Mouse (Mus musculus) hindbrain, embryonic 14.5 days (tissue): Measurements from ENCODE around the gene Trpc4ap. TPM values are rescaled to one million over a fixed set of nuclear protein-coding genes. Genes with fewer than 3 reads are reported as not detected.

ENCODE experiments used
- ATAC-seq: fragments of 200-750 bp; cut with Nextera tagmentation; 2 replicates; pipeline ENCODE4 v1.8.0; 2017; ENCODE audit warnings: moderate number of reproducible peaks, mild to moderate bottlenecking, moderate TSS enrichment, moderate library complexity; ENCODE audit not compliant: low FRiP score
- DNase-seq: peaks from one replicate; pipeline ENCODE4 v3.0.0-alpha.2; 2015; ENCODE audit warnings: low spot score
- H3K27ac ChIP-seq: fragments of 300-500 bp; sonication (generic); 2 replicates; pipeline ENCODE4 v1.5.1; 2014; ENCODE audit warnings: mild to moderate bottlenecking, moderate library complexity
- H3K27me3 ChIP-seq: fragments of 300-500 bp; sonication (generic); 2 replicates; pipeline ENCODE4 v1.6.1; 2014; ENCODE audit warnings: mild to moderate bottlenecking, low read length, mixed read lengths; ENCODE audit not compliant: control insufficient read depth, insufficient read depth
- H3K36me3 ChIP-seq: fragments of 300-500 bp; sonication (generic); replicated peaks from 2 replicates; pipeline ENCODE4 v1.6.1; 2014; ENCODE audit not compliant: control insufficient read depth, insufficient read depth
- H3K4me1 ChIP-seq: fragments of 300-500 bp; sonication (generic); replicated peaks from 2 replicates; pipeline ENCODE4 v1.6.1; 2014; ENCODE audit warnings: antibody characterized with exemption, low read length, mixed read lengths; ENCODE audit not compliant: control insufficient read depth, insufficient read depth
- H3K4me2 ChIP-seq: fragments of 300-500 bp; sonication (generic); replicated peaks from 2 replicates; pipeline ENCODE4 v1.6.1; 2014; ENCODE audit warnings: mild to moderate bottlenecking, moderate library complexity
- H3K4me3 ChIP-seq: fragments of 300-500 bp; sonication (generic); replicated peaks from 2 replicates; pipeline ENCODE4 v1.5.1; 2014; ENCODE audit warnings: mild to moderate bottlenecking, low read length
- H3K9ac ChIP-seq: fragments of 300-500 bp; sonication (generic); 2 replicates; pipeline ENCODE4 v1.6.1; 2014
- H3K9me3 ChIP-seq: fragments of 300-500 bp; sonication (generic); 2 replicates; pipeline ENCODE4 v1.6.1; 2016; ENCODE audit warnings: low read length; ENCODE audit not compliant: control insufficient read depth
- WGBS: fragments of 180-500 bp; shearing (Covaris S2); extraction: QIAGEN DNeasy Blood & Tissue Kit; methylation state at CpG from one replicate; pipeline ENCODE4 v1.1.7; 2014; 5-methylcytosine and 5-hydroxymethylcytosine counted together
- polyA plus RNA-seq: library from polyadenylated mRNA; unstranded; fragments of >200 nt; fragmentation: Nextera tagmentation; extraction: Ambion mirVana; gene quantifications from 2 replicates; pipeline ENCODE4 v1.2.1, GENCODE M21; 2014

Trpc4ap gene
- polyA plus RNA-seq, 1 experiment from 2014 or later: 163 TPM

DNA sequence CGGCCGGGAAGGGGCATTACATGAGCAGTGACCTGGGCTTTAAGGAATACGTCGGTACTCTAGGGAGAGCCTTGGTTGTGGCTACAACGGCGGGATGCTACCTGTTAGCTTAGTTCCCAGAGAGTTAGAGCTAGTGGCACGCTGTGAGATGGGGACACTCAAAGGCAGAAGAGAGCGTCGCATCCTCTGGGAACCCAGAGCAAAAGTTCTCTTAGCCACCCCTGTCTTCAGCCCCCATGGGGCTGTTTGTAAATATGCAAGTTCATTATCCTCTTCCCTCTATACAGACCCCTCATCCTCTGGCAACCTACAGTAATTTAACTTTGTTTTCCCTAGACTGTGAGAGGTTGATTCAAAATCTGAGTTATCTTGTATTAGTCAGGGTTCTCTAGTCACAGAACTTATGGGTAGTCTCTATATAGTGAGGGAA, 99.3 kb downstream of the Trpc4ap start:
- ATAC-seq: no peak
- WGBS: 2% methylated on average over 9 of the region's 9 CpGs

DNA sequence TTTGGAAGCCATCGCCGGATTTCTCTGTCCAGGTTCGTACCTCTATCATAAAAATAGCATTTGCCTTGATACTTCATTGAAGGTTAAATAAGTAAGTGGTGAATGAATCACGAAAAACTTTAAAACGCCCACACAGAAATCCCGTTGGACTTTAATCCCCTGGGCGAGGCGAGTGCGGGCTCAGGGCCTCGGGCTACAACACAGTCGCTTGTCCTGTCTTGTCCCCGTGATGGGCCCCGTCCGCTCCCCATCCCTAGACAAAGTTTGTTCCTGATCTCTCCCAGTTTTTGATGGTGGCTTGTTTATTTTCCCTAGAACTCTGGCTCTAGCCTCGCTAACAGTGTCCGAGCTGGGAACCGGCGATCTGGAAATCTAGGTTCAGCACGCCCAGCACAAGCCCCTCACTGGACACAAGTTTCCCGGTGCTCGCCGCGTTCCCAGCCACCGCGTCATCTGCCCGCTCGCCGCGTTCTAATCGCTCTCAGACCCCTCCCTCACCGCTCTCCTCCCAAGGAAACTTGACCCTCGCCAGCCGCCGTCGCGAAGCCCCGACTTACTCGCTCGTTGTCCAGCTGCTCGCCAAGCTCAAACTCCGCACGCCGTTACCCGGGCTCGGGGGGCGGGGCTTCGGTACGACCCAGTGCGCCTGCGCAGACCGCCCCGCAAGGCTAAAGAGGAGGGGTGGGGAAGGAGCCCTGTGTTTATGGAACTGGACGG, 99.9 kb downstream of the Trpc4ap start, which contains the start of gene Gss:
Gss (minus strand) TSS at position 674 of the 717 bp plus-strand sequence.
- peak within 1 kb of the TSS; percentile 68 for H3K9ac ChIP-seq
- no peaks in the 10 kb centered on the region for H3K36me3 ChIP-seq
- H3K9me3 ChIP-seq: no peaks in the 10 kb centered on the region
- peak; percentile 91 for ATAC-seq
- peak within 1 kb of the TSS; percentile 67 for H3K4me2 ChIP-seq
- H3K27ac ChIP-seq: peak within 1 kb of the TSS; percentile 78
- peak within 1 kb of the TSS; percentile 59 for H3K4me3 ChIP-seq
- no peaks in the 10 kb centered on the region for H3K27me3 ChIP-seq
- H3K4me1 ChIP-seq: peaks cover 10% of the 10 kb centered on the region; the same call in 1 of the 2 replicates
- peak; percentile 97 for DNase-seq
- WGBS: under 1% methylated on average over 53 of the region's 53 CpGs

More for the DNA sequence above, 99.3 kb downstream of the Trpc4ap start:
- Histone ChIP-seq H3K4me2 (peak overlapping the region; percentile 67), H3K4me1 (peaks cover 10% of the 10 kb centered on the region; the same call in 1 of the 2 replicates), H3K9me3 (no peaks in the 10 kb centered on the region), H3K27me3 (no peaks in the 10 kb centered on the region), H3K27ac (peak overlapping the region; percentile 60), H3K4me3 (peak overlapping the region; percentile 59), H3K9ac (peak overlapping the region; percentile 68), H3K36me3 (no peaks in the 10 kb centered on the region)
- no peak for DNase-seq

DNA sequence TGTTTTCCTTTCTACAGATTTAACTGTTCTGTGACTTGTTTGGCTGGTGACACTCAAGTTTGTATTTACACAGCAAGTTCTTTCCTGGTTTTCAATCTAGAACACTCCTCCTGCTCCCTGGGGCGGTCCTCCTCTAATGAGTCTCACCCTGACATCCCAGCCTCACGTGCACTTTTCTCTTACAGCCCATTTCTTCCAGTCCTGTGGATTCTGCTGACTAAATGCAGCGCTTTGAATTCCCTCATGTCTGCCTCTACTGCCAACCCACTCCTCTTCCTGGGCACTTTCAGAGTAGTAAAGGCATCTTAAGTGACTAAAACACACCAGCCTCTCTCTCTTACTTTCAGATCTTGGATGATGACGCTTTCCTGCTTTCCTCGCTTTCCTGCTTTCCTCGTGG, 100.5 kb downstream of the Trpc4ap start:
- ATAC-seq (no peak), DNase-seq (peak; percentile 30)
- H3K4me2 ChIP-seq: peak overlapping the region; percentile 67
- H3K9ac ChIP-seq: peak overlapping the region; percentile 68
- H3K27me3 ChIP-seq: no peaks in the 10 kb centered on the region
- no peaks in the 10 kb centered on the region for H3K9me3 ChIP-seq
- peak overlapping the region; percentile 59 for H3K4me3 ChIP-seq
- WGBS: 6% methylated on average over 6 of the region's 6 CpGs
- peak overlapping the region; percentile 78 for H3K27ac ChIP-seq
- H3K4me1 ChIP-seq: peaks cover 10% of the 10 kb centered on the region; the same call in 1 of the 2 replicates
- H3K36me3 ChIP-seq: no peaks in the 10 kb centered on the region

DNA sequence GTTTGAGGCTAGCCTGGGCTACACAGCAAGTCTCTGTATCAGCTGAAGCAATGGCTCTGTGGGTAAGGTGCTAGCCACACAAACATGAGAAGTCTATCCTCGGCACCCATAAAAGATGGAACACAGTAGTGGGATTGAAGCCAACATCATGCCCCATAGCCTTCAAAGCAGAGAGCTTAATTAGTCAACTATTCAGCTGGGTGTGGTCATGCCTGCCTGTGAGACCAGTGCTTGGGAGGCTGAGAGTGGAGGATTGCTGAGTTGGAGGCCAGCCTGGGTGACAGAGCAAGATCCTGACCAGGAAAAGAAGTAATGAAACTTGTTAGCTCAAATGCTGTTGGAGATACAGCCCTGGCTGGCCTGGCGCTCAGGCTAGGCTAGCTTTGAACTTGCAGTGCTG, 101.3 kb downstream of the Trpc4ap start:
- no peak for DNase-seq
- Histone ChIP-seq H3K36me3 (no peaks in the 10 kb centered on the region), H3K9ac (no peak overlapping the region), H3K9me3 (no peaks in the 10 kb centered on the region), H3K4me1 (peaks cover 10% of the 10 kb centered on the region; the same call in 1 of the 2 replicates), H3K27me3 (no peaks in the 10 kb centered on the region), H3K4me3 (no peak overlapping the region), H3K27ac (no peak overlapping the region), H3K4me2 (no peak overlapping the region)
- ATAC-seq: no peak
- WGBS: 81% methylated on average over 2 of the region's 2 CpGs

DNA sequence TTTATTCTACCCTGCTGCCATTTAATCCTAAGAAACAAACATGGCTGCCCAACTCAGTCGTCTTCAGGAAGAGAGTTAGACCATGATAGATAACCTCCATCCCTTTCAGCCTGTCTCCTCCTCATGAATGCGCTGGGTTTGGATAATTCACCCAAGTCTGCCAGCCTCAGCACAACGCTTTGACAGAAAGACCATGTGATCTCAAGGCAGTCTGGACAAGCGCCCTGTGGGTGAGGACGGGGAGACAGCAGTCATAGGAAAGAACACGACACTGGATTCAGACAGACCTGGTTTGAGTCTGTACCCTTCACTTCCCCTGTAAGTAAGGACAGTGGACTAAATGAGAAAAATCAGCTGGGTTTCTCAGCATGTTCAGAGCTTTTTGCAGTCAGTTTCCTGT, 102.7 kb downstream of the Trpc4ap start:
- no peak overlapping the region for H3K4me3 ChIP-seq
- H3K4me1 ChIP-seq: peaks cover 10% of the 10 kb centered on the region; the same call in 1 of the 2 replicates
- no peaks in the 10 kb centered on the region for H3K27me3 ChIP-seq
- no peak for ATAC-seq
- H3K4me2 ChIP-seq: no peak overlapping the region
- no peaks in the 10 kb centered on the region for H3K36me3 ChIP-seq
- H3K27ac ChIP-seq: no peak overlapping the region
- no peak for DNase-seq
- H3K9ac ChIP-seq: no peak overlapping the region
- WGBS: 75% methylated on average over 6 of the region's 6 CpGs
- H3K9me3 ChIP-seq: no peaks in the 10 kb centered on the region

DNA sequence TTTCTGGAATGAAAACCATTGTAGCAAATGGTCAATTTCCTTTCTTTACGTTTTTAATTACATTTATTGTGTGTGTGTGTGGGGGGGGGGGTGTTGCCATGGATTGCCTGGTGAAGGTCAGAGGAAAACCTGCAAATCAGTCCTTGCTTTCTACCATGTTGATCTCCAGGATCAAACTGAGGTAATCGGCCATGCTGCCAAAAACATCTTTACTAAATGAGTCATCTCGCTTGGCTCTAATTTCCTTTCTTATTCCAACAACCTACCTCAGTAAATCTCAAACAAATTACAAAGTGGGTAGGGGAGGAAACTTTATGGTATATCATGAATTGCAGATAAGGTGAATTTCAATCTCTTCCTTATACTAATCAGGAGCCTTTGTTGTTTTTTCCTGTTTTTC, 104.0 kb downstream of the Trpc4ap start:
- DNase-seq: no peak
- Histone ChIP-seq H3K27me3 (no peaks in the 10 kb centered on the region), H3K9me3 (no peaks in the 10 kb centered on the region), H3K36me3 (no peaks in the 10 kb centered on the region), H3K27ac (no peak overlapping the region), H3K4me3 (no peak overlapping the region), H3K4me1 (peaks cover 10% of the 10 kb centered on the region; the same call in 1 of the 2 replicates), H3K9ac (no peak overlapping the region), H3K4me2 (no peak overlapping the region)
- WGBS: 86% methylated on average over 3 of the region's 3 CpGs
- no peak for ATAC-seq

DNA sequence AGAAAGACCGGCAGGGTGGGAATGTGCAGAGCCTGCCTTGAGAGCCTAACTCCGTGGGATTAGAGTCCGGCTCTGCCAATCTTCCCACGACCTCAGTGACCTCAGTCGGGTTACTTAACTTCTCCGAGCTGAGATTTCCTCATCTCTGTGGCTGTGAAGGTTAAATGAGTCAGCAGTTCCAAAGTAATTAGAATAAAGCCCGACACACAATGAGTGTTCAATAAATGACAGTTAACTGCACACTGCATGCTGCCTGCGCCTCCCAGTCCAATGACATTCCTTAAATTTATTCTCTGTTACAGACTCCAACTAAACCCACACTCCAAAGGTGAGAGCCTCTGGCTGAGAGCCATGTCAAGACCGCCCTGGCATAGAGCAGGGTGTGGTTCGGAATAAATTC, 106.7 kb downstream of the Trpc4ap start:
- WGBS: 60% methylated on average over 10 of the region's 10 CpGs
- H3K9me3 ChIP-seq: no peaks in the 10 kb centered on the region
- DNase-seq (no peak), ATAC-seq (no peak)
- H3K9ac ChIP-seq: no peak overlapping the region
- no peak overlapping the region for H3K4me2 ChIP-seq
- H3K27ac ChIP-seq: no peak overlapping the region
- H3K4me3 ChIP-seq: no peak overlapping the region
- no peaks in the 10 kb centered on the region for H3K27me3 ChIP-seq
- H3K4me1 ChIP-seq: no peaks in the 10 kb centered on the region
- H3K36me3 ChIP-seq: no peaks in the 10 kb centered on the region

DNA sequence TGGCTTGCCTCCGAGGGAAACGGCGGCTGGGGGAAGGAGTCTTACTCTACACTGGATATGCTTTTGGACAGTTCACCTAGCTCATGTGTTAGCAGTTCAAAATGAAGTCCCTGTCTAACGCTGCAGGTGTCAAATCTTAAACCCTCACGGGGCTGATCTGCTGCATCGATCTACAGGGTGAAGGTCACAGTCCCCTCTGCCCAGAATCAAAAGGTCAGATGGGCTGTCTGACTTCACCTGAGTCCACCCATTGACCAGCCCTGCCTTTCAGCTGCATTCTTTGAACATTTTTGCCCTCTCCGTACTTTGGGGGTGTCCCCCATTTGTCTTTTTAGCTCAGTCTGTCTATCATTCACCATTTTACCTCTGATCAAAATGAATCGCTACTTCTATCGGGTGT, 107.1 kb downstream of the Trpc4ap start:
- Histone ChIP-seq H3K4me2 (no peak overlapping the region), H3K4me3 (no peak overlapping the region), H3K9me3 (no peaks in the 10 kb centered on the region), H3K4me1 (no peaks in the 10 kb centered on the region), H3K27ac (no peak overlapping the region), H3K36me3 (no peaks in the 10 kb centered on the region), H3K27me3 (no peaks in the 10 kb centered on the region), H3K9ac (no peak overlapping the region)
- DNase-seq (no peak), ATAC-seq (no peak)
- 80% methylated on average over 9 of the region's 9 CpGs for WGBS
